Mouse (Mus musculus) cerebellum, postnatal 25 days (tissue): ENCODE results near the gene Cdkal1.

ENCODE experiments used
- DNase-seq, 2 experiments: peaks; one replicate each; pipeline ENCODE4 v3.0.0; 2021; ENCODE audit warnings: mixed read lengths in 2 of 2

Cdkal1 gene

GRCm38 (mm10) chr13:29759691-29760467, 95.6 kb downstream of the Cdkal1 start:
- DNase-seq: peak; percentile 81 to 86

DNA sequence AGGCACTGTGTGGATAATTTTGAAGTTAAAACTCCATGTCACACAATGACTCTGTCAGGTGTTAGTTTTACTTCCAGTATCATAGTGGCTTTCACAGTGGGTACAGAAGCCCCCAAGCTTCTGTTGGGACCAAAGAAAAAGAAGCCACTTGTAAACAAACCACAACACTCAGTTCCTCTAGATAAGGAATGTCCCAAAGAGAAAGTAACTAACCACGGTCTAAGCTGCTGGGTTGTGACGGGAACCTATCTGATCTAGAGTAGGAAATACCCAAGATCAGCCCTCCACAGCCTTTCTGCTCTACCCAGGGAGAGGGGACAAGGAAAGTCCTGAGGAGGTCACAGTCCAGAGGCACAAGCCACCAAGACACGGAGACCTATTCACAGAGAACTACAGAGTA, 99.4 kb downstream of the Cdkal1 start:
- DNase-seq: no peak

DNA sequence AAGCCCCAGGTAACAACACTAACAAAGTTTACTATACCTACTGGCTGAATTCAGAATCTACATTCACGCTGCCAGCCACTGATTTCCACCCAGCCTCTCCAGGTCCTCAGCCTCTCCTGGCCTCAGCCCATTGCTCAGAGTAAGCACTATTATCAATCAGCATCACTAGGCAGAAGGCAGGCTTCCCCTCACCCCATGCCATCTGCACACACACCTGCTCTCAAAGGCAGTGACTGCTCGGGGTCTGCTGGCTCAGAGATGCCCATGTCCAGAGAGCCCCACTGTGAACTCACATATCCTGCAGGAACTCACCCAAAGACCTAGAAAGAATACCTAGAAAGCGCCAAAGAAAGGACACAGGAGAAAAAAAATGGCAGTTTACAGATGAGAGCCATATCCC, 102.2 kb downstream of the Cdkal1 start:
- DNase-seq: peak; percentile 91 to 92

DNA sequence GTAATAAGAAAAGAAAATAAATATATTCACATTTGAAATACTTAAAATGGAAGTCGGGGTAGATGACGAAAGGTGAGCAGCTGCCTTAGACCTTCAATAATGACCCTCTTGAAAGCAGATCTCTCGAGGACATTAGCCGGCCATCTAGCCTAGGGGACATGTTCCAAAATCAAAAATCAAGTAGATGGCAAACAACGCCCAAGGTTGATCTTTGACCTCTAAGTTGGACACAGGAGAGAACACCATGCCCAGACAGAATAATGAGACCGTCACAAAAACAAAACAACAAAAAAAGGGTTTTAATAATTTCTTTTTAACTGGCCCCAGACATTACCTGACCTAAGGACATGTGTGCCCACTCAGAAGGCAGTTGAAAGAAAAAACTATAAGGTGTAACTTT, 103.4 kb downstream of the Cdkal1 start:
- no peak for DNase-seq

DNA sequence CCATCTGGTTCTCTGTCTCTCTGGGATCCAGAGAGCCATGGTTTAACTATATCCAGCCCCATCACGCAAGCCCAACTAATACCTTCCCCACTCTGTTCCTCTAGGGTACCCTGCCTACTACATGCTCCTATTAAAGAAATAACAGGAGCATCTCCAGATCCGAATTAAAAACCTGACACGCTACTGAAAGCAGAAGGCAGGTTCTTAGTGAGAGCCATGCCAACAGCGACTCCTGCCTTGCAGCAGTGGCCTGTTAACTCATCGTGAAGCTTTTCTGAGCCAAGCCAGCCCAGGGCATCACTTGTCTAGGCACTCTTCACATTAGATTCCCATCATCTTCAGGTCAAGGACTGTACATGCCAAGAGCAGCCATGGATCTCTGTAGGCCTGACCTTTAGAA, 104.3 kb downstream of the Cdkal1 start:
- no peak for DNase-seq

GRCm38 (mm10) chr13:29747347-29747647, 108.2 kb downstream of the Cdkal1 start:
- peak in 1 of 2 experiments; percentile 11 for DNase-seq

GRCm38 (mm10) chr13:29746501-29747346, 108.8 kb downstream of the Cdkal1 start:
- DNase-seq: no peak

DNA sequence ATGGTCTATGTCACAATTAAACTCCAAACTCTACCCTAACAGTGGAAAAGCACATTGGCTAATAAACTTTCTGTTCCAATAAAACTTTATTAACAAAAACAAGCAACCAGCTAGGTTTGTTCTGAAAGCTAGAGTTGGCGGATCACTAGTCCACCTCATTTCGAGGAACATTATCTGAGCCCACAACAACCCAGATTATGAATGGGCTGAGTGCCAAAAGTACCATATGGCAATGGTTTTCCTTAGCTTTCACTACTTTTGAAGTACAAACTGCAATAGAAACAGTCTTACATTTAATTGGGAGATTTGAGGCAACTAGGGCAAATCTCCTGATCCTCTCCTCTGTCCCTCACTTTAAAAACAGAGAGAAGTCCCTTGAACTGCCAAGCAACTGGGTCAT, 110.4 kb downstream of the Cdkal1 start:
- peak; percentile 39 to 74 for DNase-seq

DNA sequence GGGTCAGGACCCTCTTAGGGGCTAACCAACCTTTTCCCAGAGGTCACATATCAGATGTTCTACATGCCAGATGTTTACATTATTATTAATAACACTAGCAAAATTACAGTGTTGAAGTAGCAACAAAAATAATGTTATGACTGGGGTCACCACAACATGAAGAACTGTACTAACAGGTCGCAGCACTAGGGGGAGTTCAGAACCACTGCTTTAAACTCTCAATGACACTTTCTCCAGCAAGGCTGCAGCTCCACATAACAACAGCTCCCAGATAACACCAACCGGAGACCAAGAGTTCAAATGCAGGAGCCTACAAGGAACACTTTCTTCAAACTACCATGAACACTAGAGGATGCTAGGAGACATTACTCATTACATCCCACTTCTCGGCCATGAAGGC, 111.3 kb downstream of the Cdkal1 start:
- DNase-seq: no peak

DNA sequence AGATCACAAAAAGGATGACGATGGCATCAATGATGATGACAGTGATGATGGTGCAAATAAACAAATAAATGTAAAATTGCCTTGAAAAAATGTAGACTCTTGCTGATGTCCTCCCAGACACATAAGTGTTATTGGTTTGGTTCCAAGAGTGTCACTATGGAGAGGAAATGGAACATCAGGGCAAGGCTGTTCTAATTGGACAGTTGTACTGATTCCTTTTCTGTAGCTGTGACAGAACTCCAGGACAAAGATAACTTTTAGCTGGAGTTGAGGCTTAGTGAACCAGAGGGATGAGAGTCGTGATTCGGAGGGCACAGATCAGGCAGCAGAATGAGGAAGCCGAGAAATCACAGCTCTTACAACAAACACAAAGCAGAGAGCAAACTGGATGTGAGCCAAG, 111.7 kb downstream of the Cdkal1 start:
- no peak for DNase-seq

GRCm38 (mm10) chr13:29737675-29738461, 117.6 kb downstream of the Cdkal1 start:
- peak in 1 of 2 experiments; percentile 28 for DNase-seq

DNA sequence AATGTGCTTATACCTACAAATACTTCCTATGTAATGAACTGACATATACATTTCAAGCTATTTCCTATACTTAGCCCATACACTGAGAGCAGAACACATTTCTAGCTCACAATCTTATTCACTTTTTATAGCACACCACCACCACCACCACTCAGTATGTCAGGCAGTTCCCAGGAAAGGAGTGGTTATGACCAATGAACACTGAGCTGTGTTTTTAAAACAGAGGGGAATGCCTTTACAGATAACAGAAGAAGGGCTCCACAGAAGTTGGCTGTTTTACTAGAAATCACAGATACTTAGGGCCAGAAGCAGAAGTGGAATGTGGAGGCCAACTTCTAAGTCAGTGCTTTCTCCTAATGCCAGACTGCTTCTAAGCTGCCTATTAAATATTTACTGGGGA, 121.0 kb downstream of the Cdkal1 start:
- no peak for DNase-seq

DNA sequence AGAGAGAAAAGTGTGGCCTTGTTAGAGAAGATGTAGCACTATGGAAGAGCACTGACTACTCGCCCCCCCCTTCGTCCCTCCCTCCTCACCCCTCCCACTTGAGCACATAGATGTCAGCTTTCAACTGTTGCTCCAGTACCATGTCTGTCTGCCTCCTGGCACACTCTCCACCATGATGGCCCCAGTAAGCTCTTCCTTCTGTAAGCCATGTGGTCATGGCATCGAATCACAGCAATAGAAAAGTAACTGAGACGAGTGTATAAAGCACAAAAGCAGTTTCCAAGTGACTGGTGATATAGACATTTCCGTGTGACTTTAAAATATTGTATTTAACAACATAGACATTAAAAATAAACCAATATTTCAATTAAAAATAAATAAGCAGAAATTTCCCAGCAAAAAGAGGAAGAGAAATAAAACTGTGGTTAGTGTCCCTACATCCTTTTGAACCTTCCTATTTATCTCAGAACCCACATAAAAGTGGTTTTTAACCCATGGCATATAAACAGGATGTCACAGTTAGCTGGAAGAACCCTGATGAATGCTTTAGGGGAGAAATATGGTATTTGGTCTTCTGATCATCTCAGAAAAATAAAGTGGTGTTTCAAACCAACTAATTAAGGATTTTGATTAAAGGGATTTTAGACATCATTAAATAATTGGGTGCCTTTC, 129.2 kb downstream of the Cdkal1 start:
- no peak for DNase-seq

DNA sequence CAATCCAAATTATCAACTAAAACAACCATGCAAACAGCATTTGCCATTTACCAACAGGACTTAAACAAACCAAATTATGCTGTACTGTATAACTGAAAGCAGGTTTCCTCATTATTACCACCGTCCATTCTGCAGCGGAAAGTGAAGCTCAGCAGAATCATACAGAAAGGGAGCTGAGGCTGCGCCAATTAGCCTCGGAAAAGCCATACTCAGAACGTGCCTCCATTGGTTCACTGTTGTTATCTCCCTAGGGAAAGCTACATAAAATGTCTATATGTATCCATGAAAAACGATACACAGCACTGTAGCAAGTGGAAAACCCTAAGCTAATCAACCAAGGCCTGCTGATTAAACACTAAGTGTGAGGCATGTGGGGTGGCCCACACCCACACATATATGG, 130.6 kb downstream of the Cdkal1 start:
- DNase-seq: no peak

- no peak for DNase-seq
Measured at GRCm38 (mm10) chr13:29723150-29723549, 132.3 kb downstream of the Cdkal1 start.

- DNase-seq: no peak
Measured at GRCm38 (mm10) chr13:29721206-29721605, 134.3 kb downstream of the Cdkal1 start.

GRCm38 (mm10) chr13:29716550-29716949, 138.9 kb downstream of the Cdkal1 start:
- no peak for DNase-seq

DNA sequence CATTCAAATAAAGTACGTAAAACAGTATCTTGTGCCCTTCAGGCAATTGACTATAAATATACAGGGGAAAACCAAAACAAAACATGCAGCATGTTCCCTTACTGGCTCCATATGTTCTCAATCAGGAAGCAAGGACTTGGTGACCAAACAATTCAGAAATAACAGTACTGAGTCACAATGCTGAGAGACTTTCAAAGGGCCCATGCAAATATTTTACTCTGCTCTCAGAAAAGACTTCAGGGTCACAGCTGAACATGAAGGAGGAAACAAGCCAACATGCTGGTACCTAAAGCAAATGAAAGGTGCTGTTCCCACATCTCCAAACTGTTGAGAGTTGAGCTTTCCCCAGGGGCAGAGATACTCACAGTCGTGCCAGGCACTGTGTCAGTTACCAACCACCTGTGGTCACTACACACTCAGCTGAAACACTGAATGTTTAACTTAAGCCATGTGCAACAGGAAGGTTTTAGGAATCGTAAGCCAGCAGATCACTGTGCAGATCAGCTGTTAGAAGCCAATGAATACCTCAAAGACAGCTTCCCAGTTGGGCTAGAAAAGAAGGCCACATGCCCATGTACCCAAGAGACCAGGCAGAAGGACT, 140.1 kb downstream of the Cdkal1 start:
- no peak for DNase-seq

- no peak for DNase-seq
Measured at GRCm38 (mm10) chr13:29707620-29708019, 147.9 kb downstream of the Cdkal1 start.

DNA sequence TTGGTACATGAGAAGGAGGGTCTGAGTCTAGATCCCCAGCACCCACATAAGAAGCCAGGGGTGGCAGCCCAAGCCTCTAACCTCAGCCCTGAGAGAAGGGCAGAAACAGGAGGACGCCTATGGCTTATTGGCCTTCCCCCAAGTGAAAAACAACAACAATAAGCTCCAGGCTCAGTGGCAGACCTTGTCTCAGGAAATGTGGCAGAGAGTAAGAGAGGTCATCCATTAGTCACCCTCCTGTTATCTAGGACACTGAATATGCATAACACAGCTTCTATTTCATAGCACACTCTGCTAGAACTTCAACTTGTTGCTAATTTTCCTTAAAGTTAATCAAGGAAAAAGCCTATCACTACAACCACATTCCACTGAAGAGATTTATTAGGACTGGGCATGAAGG, 154.1 kb downstream of the Cdkal1 start:
- no peak for DNase-seq

- no peak for DNase-seq
Measured at GRCm38 (mm10) chr13:29699896-29700295, 155.6 kb downstream of the Cdkal1 start.

DNA sequence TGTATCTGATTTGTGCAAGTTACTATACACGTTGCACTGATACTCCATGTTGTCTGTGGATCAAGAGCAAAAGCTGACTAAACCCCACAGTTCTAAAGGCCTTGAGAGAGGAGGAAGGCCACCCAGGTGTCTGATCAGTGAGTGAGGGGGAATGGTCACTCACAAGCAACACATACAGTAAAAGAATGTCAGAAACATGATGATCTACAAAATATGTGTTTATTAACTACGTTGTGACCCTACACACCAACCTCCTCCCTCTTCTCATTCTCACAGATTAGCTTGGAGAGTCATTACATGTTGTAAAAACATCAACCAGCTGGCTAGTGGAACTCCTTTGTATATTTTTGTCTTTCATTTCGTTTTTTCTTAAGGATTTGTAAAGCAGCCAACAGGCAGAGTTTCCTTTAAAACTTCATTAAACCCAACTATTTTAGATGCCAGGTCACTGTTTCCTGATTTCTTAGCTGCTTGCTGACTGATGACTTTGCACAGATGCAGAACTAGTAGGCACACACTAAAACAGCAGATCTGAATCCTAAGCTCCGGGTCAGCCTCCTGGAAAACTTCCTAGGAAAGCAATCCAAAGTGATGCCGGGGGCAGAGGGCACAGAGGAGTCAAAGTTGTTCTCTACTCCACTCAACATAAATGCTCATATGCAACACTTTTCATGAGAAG, 157.0 kb downstream of the Cdkal1 start:
- DNase-seq: no peak
